8 mouse cellular contexts compared by ENCODE assay signal in genomic region chr6:93066553-93067376, GRCm38 (mm10).
DNase-seq lines count a peak whose midpoint lies in the region; TF ChIP-seq lines count a peak whose summit lies in the region.

No protein-coding gene starts in this region.

- no peak for DNase-seq in layer of hippocampus, adult 2 months (ENCODE audit: low spot score in 2 of 2)
- DNase-seq in layer of hippocampus, postnatal 25 days (ENCODE audit: extremely low spot score in 1 of 2, low spot score in 1 of 2): no peak
- DNase-seq in embryo, embryonic 11 days: peak; percentile 72
- peak; percentile 7 for DNase-seq in heart, postnatal 4 days
- peak; percentile 78 for DNase-seq in mesoderm, embryonic 11.5 days (ENCODE audit: low read depth, low spot score)
- no peak for DNase-seq in thymus, postnatal 36 days
- no peak for DNase-seq in spleen, adult 12 weeks (ENCODE audit: low spot score)
- no peak for DNase-seq in B cell, adult 2 months

- TF ChIP-seq CTCF in layer of hippocampus, adult 2 months (conservative IDR thresholded peaks at IDR 0.05): 0 out of 2 replicates have a peak, but pooled peaks have one; percentile 2

- peak overlapping the region; percentile 48 for H3K4me3 ChIP-seq in layer of hippocampus, adult 2 months

- H3K27ac ChIP-seq in layer of hippocampus, adult 2 months: peak overlapping the region; percentile 49

Comparison
In these comparisons a context has a peak if more than half of its experiments do, and no peak if none do; other contexts are left out.
1. DNase-seq: peak in embryo, embryonic 11 days (single experiment), heart, postnatal 4 days (single experiment) and mesoderm, embryonic 11.5 days (single experiment); none in layer of hippocampus, adult 2 months (0 of 2), layer of hippocampus, postnatal 25 days (0 of 2), thymus, postnatal 36 days (0 of 2), spleen, adult 12 weeks (single experiment) and B cell, adult 2 months (0 of 2).